Mouse (Mus musculus): ENCODE measurements around the gene Slc17a1. TPM values are rescaled to one million over a fixed set of nuclear protein-coding genes. Genes with fewer than 3 reads are reported as not detected.

The Slc17a1 gene
- total RNA-seq, 2 experiments from 2014 or later, result not detected

Small RNA genes lying within 50 kb of the gene (microRNA-seq; reads per million reads assigned to microRNA genes)
- gene Gm44344 (ENCODE audit: borderline replicate concordance in 2 of 2), result 0 reads per million in 2 experiments

Other genes with a start within 250 kb of the Slc17a1 start
- gene Hist1h2be, start 246.6 kb upstream of the Slc17a1 start, total RNA-seq (2021), result 10 to 100 TPM; 18.0 to 18.2 TPM
- gene Hist1h1e, start 245.2 kb upstream of the Slc17a1 start, total RNA-seq (2021), result 10 to 100 TPM; 40.0 to 45.3 TPM
- gene Hist1h2ac, start 183.8 kb upstream of the Slc17a1 start, total RNA-seq (2021), result 1 to 10 TPM in 1 of 2 experiments, under 1 TPM in 1; 0.84 to 2.0 TPM
- gene Hist1h2bc, start 183.6 kb upstream of the Slc17a1 start, total RNA-seq (2021), result 10 to 100 TPM; 67.0 to 81.6 TPM
- gene Hist1h1t, start 171.9 kb upstream of the Slc17a1 start, total RNA-seq (2021), result not detected
- gene Hist1h4c, start 169.3 kb upstream of the Slc17a1 start, total RNA-seq (2021), result 10 to 100 TPM; 53.1 to 63.8 TPM
- 10 to 100 TPM; 14.7 to 24.7 TPM for gene Hfe, start 156.9 kb upstream of the Slc17a1 start, total RNA-seq (2021)
- 100 to 1,000 TPM; 156 to 159 TPM for gene Hist1h1c, start 128.9 kb upstream of the Slc17a1 start, total RNA-seq (2021)
- gene Hist1h3c, start 122.1 kb upstream of the Slc17a1 start, total RNA-seq (2021), result 1 to 10 TPM; 5.0 to 7.1 TPM
- 10 to 100 TPM in 1 of 2 experiments, 1 to 10 TPM in 1; 5.9 to 10.7 TPM for gene Hist1h2bb, start 121.0 kb upstream of the Slc17a1 start, total RNA-seq (2021)
- 10 to 100 TPM in 1 of 2 experiments, 1 to 10 TPM in 1; 9.5 to 11.0 TPM for gene Hist1h2ab, start 116.6 kb upstream of the Slc17a1 start, total RNA-seq (2021)
- 10 to 100 TPM in 1 of 2 experiments, 1 to 10 TPM in 1; 9.6 to 17.3 TPM for gene Hist1h3b, start 115.5 kb upstream of the Slc17a1 start, total RNA-seq (2021)
- gene Hist1h4b, start 110.7 kb upstream of the Slc17a1 start, total RNA-seq (2021), result 10 to 100 TPM in 1 of 2 experiments, 1 to 10 TPM in 1; 8.6 to 18.2 TPM
- 10 to 100 TPM in 1 of 2 experiments, 1 to 10 TPM in 1; 8.0 to 13.6 TPM for gene Hist1h4a, start 106.5 kb upstream of the Slc17a1 start, total RNA-seq (2021)
- gene Hist1h3a, start 105.4 kb upstream of the Slc17a1 start, total RNA-seq (2021), result 10 to 100 TPM; 10.2 to 14.0 TPM
- gene Hist1h1a, start 104.1 kb upstream of the Slc17a1 start, total RNA-seq (2021), result 1 to 10 TPM; 5.3 to 7.9 TPM
- gene Trim38, start 97.8 kb upstream of the Slc17a1 start, total RNA-seq (2021), result not detected
- gene Slc17a2, start 60.8 kb upstream of the Slc17a1 start, total RNA-seq (2021), result not detected
- gene Slc17a3, start 28.3 kb upstream of the Slc17a1 start, total RNA-seq (2021), result not detected
- not detected for gene Slc17a4, start 47.3 kb downstream of the Slc17a1 start, total RNA-seq (2021)
- not detected for gene Hist1h2ba, start 66.4 kb downstream of the Slc17a1 start, total RNA-seq (2021)
- not detected for gene Hist1h2aa, start 66.7 kb downstream of the Slc17a1 start, total RNA-seq (2021)
- gene Scgn, start 123.5 kb downstream of the Slc17a1 start, total RNA-seq (2021), result not detected

Data from gastrocnemius, postnatal 25 days (tissue).